Mouse (Mus musculus) heart, postnatal 25 days (tissue): Measurements from ENCODE around the gene Duxf3. TPM values are rescaled to one million over a fixed set of nuclear protein-coding genes. Genes with fewer than 3 reads are reported as not detected.
"Not testable (repeated sequence)": the region's sequence is repeated elsewhere in the genome, so short reads cannot be mapped to it uniquely, and the experiment has no call there.

Experiments
- DNase-seq: peaks from one replicate; pipeline ENCODE4 v3.0.0; 2022; ENCODE audit warnings: low spot score
- intact Hi-C: fragments of 180-260 bp; cut with DNase I; formaldehyde crosslinking; loops from one replicate; pipeline ENCODE4 v1.15.1; 2025
- total RNA-seq, 2 experiments: library from RNA; stranded (reverse); gene quantifications; 2 replicates each; pipeline ENCODE4 v1.2.3; 2021

The Duxf3 gene
- total RNA-seq, 2 experiments from 2014 or later: not detected

- intact Hi-C loops: not testable (repeated sequence)
- peak; percentile 76 for DNase-seq
These were observed 8.3 kb downstream of the Duxf3 start for GRCm38 (mm10) chr10:58223972-58224805.

- DNase-seq, intact Hi-C loops: not testable (repeated sequence)
These were observed 9.3 kb downstream of the Duxf3 start for GRCm38 (mm10) chr10:58223161-58223560.

GRCm38 (mm10) chr10:58221571-58221970 is 10.9 kb downstream of the Duxf3 start:
- intact Hi-C loops, DNase-seq: not testable (repeated sequence)

GRCm38 (mm10) chr10:58220726-58221125 is 11.7 kb downstream of the Duxf3 start:
- intact Hi-C loops: no loop called here
- no peak for DNase-seq

GRCm38 (mm10) chr10:58217366-58217765 is 15.1 kb downstream of the Duxf3 start:
- DNase-seq: no peak
- intact Hi-C loops: no loop called here

DNA sequence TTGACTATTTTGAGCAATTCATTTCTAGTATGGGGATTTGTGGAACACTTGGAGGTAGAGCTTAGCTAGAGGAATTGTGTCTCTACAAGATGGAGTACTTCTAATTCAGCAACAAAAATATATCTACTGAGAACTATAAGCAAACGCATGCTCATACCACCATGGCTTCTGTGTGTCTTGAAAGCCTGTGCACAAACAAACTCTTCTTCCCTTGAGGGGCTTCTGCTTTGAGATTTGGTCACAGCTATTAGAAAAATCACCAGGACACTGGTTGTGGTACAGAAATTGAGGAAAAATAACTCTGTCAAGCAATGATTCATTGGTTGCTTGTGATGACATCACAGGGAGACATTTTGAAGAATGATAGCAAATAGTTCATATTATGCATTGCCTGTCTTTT is 17.1 kb downstream of the Duxf3 start:
- intact Hi-C loops: no loop called here
- DNase-seq: no peak

DNA sequence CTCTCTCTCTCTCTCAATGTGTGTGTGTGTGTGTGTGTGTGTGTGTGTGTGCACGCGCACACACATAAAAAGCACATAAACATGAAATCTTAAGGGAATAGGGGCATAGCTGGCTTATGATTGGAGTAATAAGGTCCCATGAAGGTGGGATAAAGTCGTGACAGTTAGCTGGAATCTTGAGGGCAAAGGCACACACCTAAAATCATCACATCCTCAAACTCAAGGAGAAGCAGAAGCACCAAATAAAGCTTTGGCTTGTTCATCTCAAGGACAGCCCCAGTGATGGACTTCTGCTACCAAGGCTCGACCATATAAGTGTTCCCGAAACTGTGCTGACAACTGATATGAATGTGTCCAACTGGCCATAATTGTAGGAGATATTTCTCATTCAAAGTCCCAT is 17.5 kb downstream of the Duxf3 start:
- intact Hi-C loops: no loop called here
- no peak for DNase-seq

GRCm38 (mm10) chr10:58214497-58214896 is 18.0 kb downstream of the Duxf3 start:
- DNase-seq: no peak
- intact Hi-C loops: no loop called here

DNA sequence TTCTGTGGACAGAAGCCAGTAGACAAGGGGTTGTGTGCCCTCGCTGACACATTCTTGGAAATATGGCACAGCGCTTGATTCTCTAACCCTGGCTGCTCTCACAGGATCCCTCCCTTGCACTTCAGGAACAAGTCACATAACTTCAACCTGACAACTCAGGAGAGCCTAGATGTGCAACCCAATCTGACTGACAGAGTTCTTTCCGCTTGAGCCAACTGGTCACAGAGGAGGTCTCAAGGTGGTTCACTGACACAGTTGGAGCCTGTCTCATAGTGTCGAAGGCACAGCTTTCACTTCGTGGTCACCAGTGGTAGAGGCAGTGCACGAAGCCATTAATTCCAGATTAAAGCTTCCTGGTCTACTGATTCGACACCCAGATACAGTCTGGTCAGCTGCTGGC is 20.2 kb downstream of the Duxf3 start:
- DNase-seq: no peak
- intact Hi-C loops: no loop called here

- intact Hi-C loops: no loop called here
- no peak for DNase-seq
These were observed 21.3 kb downstream of the Duxf3 start for GRCm38 (mm10) chr10:58211213-58211612.

GRCm38 (mm10) chr10:58210514-58210913 is 22.0 kb downstream of the Duxf3 start:
- intact Hi-C loops: no loop called here

DNA sequence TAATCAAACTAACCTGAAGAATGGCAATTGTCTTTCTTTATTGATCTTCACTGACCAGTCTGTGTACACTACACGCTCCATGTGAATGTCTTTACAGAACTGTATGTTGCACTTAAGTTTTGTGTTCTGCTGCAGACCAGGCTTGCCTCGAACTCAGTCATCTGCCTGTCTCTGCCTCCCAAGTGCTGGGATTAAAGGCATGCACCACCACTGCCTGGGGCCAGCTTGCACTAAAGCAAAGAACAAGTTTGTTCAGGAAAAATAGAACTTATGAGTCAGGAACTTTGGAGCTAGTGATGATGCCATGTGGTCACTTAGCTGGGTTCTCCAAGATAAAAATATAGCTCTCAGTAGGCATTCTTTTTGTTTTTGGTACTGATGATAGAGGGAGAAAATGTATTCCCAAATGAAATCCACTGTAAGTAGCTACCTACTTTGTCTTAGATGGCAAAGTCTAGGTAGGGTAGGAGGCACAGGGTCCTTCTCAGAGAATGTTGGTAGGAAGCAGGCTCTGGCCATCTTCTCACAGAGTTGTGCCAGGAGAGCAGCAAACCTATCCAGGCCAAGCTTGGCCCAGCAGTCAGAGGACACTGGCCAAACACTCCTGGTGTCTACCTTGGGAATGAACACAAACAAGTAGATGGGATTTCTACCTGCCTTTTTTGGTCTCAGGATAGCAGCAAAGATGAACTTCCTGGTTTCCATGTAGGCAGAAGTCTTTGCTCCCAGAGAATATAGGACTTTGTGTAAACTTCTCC is 22.6 kb downstream of the Duxf3 start:
- no peak for DNase-seq
- intact Hi-C loops: no loop called here

More at GRCm38 (mm10) chr10:58210514-58210913, 22.0 kb downstream of the Duxf3 start:
- DNase-seq: no peak

GRCm38 (mm10) chr10:58206639-58207404 is 25.7 kb downstream of the Duxf3 start:
- no peak for DNase-seq
- intact Hi-C loops: no loop called here

DNA sequence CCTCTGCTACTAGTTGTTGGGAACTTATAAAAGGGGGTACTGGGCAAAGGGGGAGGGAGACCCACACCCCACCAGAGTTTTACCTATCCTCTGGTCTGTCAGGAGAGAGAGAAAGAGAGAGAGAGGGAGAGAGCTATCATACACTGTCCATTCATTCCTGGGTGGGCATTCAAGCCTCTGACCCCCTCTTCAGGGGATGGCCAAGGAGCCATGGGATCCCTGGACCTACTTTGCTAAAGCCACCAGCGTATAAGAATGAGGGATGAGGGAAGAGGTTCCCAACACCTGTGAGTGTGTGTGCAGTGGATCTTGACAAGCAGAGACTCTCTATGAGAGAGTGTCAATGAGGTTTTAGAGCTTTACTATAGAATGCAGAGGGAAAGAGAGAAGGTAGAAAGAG is 26.5 kb downstream of the Duxf3 start:
- DNase-seq: no peak

More for the DNA sequence above, 26.5 kb downstream of the Duxf3 start:
- intact Hi-C loops: no loop called here

Other genes starting within 250 kb of the Duxf3 start
- gene AW822073, start 7.7 kb downstream of the Duxf3 start, total RNA-seq: not detected
- not detected for gene Gm4981, start 4.0 kb upstream of the Duxf3 start, total RNA-seq
- 10 to 100 TPM; 28.5 to 33.6 TPM for gene Gcc2, start 22.8 kb upstream of the Duxf3 start, total RNA-seq
- gene Lims1, start 90.8 kb upstream of the Duxf3 start, total RNA-seq: 100 to 1,000 TPM; 168 to 192 TPM
- gene Ranbp2, start 214.2 kb upstream of the Duxf3 start, total RNA-seq: 10 to 100 TPM; 43.9 to 50.9 TPM